8 mouse cellular contexts compared by ENCODE assay signal in the genomic region with DNA sequence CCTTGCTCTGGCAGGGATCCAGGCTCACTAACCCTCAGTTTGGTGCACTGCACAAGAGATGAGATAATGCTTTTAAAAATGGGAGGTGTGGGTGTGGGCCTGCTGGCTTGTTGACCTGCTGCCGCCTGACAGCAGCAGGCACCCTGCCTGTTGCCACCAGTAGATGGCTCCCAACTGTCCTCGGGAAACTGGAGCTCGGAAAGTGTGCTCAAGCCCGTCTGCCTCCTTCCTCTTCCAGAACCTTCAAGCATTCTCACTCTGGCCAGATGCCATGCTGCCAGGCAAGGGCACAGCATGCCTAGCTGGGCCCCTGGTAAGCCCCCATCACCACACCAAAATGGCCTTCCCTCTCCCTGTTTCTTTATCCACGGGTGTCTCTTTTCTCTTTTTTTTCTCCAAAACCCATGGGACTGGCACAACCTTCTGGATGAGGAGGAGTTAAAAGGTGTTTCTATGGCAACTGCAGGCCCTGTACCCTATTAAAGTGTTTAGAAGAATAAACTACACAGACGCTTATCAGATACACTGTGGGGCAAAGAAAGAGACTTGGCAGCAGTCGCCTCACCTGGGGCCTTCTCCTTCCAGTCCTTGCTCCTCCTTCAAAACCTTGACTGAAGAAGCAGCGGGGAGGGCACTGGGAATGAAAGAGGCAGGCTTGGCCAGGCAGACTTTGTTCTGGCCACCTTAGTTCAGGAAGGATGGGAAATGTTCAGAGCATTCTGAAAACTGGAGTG. TPM values are rescaled to one million over a fixed set of nuclear protein-coding genes. Genes with fewer than 3 reads are reported as not detected.
DNase-seq lines count a peak whose midpoint lies in the region; ATAC-seq and TF ChIP-seq lines count a peak whose summit lies in the region.

No protein-coding gene starts in this region.

- DNase-seq in Patski (ENCODE audit: low read depth, low spot score): peak; percentile 75
- DNase-seq in cerebellum, adult 9-11 months: peak; percentile 84
- DNase-seq in frontal cortex, postnatal 25 days (ENCODE audit: low spot score in 2 of 2): peak; percentile 40 to 52
- peak; percentile 70 to 80 for DNase-seq in layer of hippocampus, postnatal 14 days (ENCODE audit: low spot score in 2 of 2)
- DNase-seq in lung, postnatal 0 days (ENCODE audit: low spot score): peak; percentile 92
- peak; percentile 70 for DNase-seq in retina, embryonic 14.5 days (ENCODE audit: low spot score)
- peak; percentile 71 for DNase-seq in yolk sac, embryonic 10.5 days (ENCODE audit: low spot score)

- no peaks in the 10 kb centered on the region for H3K36me3 ChIP-seq in hindbrain, embryonic 12.5 days
- H3K36me3 ChIP-seq in lung, postnatal 0 days (ENCODE audit: insufficient read depth, low read length): peaks cover 10% of the 10 kb centered on the region; the same call in 1 of the 2 replicates

- POLR2A ChIA-PET in Patski (lab: Charles Lee): interaction anchor here (0.5 to 3.0 kb wide), 8 partner anchors 19 to 476 kb away, joined by 3 to 12 read pairs (median 3); a partner anchor contains a TSS

- H3K27ac ChIP-seq in hindbrain, embryonic 12.5 days: no peak overlapping the region
- peak overlapping the region; percentile 95 for H3K27ac ChIP-seq in lung, postnatal 0 days (ENCODE audit: low read length)

- H3K9me3 ChIP-seq in hindbrain, embryonic 12.5 days (replicated peaks): no peaks in the 10 kb centered on the region
- H3K9me3 ChIP-seq in lung, postnatal 0 days (ENCODE audit: low read length): no peaks in the 10 kb centered on the region

- H3K4me1 ChIP-seq in hindbrain, embryonic 12.5 days: peaks cover 22% of the 10 kb centered on the region
- peaks cover 6% of the 10 kb centered on the region; the same call in 1 of the 2 replicates for H3K4me1 ChIP-seq in lung, postnatal 0 days (ENCODE audit: insufficient read depth, low read depth, low read length)

- no peak for TF ChIP-seq CTCF in Patski (IDR thresholded peaks at IDR 0.05)
- TF ChIP-seq CTCF in lung, postnatal 0 days (IDR thresholded peaks at IDR 0.05): peak; percentile 89

- ATAC-seq in Patski: peak; percentile 57
- ATAC-seq in hindbrain, embryonic 12.5 days (ENCODE audit: low FRiP score): no peak; the same call in 1 of the 2 replicates
- peak; percentile 51 for ATAC-seq in lung, postnatal 0 days

- H3K4me2 ChIP-seq in hindbrain, embryonic 12.5 days (replicated peaks): peak overlapping the region; percentile 85
- peak overlapping the region; percentile 71 for H3K4me2 ChIP-seq in lung, postnatal 0 days (replicated peaks; ENCODE audit: low read depth, low read length)

- H3K4me3 ChIP-seq in hindbrain, embryonic 12.5 days: peak overlapping the region; percentile 45
- peak overlapping the region; percentile 93 for H3K4me3 ChIP-seq in lung, postnatal 0 days (ENCODE audit: low read depth, low read length)

- H3K9ac ChIP-seq in hindbrain, embryonic 12.5 days: no peak overlapping the region
- peak overlapping the region; percentile 99 for H3K9ac ChIP-seq in lung, postnatal 0 days (replicated peaks; ENCODE audit: low read depth)

- CTCF ChIA-PET in Patski (lab: Charles Lee): interaction anchor here (0.8 to 1.4 kb wide), 6 partner anchors 10 to 160 kb away, joined by 3 to 8 read pairs (median 4); no protein-coding TSS in a partner anchor

- no peaks in the 10 kb centered on the region for H3K27me3 ChIP-seq in Patski
- peaks cover 15% of the 10 kb centered on the region for H3K27me3 ChIP-seq in hindbrain, embryonic 12.5 days
- H3K27me3 ChIP-seq in lung, postnatal 0 days (replicated peaks; ENCODE audit: insufficient read depth, low read length): no peaks in the 10 kb centered on the region

- TF ChIP-seq EP300 in lung, postnatal 0 days (IDR thresholded peaks at IDR 0.05): 0 out of 2 replicates have a peak, but pooled peaks have one; percentile 3

- in situ Hi-C loops in Patski (cut with MboI; ENCODE audit: low pct_unique_long_range_greater_than_20kb): loop anchor here (10.0 kb wide), 1 partner anchor 338 kb away; no protein-coding TSS in a partner anchor

- 21% methylated on average over 8 of the region's 8 CpGs for WGBS in hindbrain, embryonic 12.5 days
- WGBS in lung, postnatal 0 days: 12% methylated on average over 8 of the region's 8 CpGs

RNA-seq across cellular contexts. Expression of a gene that starts 2.8 kb away (rescaled TPM):
- polyA plus RNA-seq in Patski (2021): 554 TPM
- 42.3 and 46.1 TPM in 2 replicates for polyA plus RNA-seq in hindbrain, embryonic 12.5 days (2016; fragmentation: Nextera tagmentation; extraction: Ambion mirVana)
- 10 to 100 TPM; 62.0 to 62.3 TPM for total RNA-seq in layer of hippocampus, postnatal 14 days (2021)
- 207 and 208 TPM in 2 replicates for polyA plus RNA-seq in lung, postnatal 0 days (2015; fragmentation: Nextera tagmentation; extraction: Ambion mirVana)
